Mouse (Mus musculus) erythroblast, embryonic 14.5 days (primary cell): ENCODE results near the gene Mctp1.

ENCODE experiments used
- GATA1 ChIP-seq: IDR thresholded peaks from 2 replicates; pipeline ENCODE4 v1.6.1; 2012; ENCODE audit warnings: low read length, inconsistent platforms, mixed read lengths
- TAL1 ChIP-seq: IDR thresholded peaks from 3 replicates; pipeline ENCODE4 v1.6.1; 2012; ENCODE audit warnings: low read length, inconsistent platforms, mixed read lengths

GRCm38 (mm10) chr13:76384664-76385435, 515 bp downstream of the Mctp1 start:
- TF ChIP-seq GATA1 (no peak), TAL1 (no peak)
